Mouse (Mus musculus): ENCODE measurements around the gene Cmbl.
"Not testable (repeated sequence)": the region's sequence is repeated elsewhere in the genome, so short reads cannot be mapped to it uniquely, and the experiment has no call there.

The Cmbl gene

DNA sequence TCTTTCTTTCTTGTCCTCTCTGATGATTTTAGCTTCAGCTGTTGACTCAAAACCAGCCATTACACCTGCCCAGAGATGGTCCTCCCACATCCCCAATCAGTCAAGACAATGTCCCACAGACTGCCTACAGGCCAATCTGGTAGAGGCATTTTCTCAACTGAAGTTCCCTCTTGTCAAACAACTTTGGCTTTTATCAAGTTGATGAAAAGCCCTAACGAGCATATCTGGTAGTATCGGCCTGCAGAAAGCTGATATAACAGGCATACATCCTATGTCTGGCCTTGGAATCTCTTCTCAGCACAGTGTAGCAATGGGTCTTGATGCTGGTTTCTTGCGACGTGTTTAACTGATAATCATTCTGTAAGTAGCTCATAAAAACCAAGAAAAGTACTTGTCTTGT, 8.1 kb downstream of the Cmbl start:
- no peak for DNase-seq (ENCODE audit: extremely low read depth, insufficient read length, low spot score)

DNA sequence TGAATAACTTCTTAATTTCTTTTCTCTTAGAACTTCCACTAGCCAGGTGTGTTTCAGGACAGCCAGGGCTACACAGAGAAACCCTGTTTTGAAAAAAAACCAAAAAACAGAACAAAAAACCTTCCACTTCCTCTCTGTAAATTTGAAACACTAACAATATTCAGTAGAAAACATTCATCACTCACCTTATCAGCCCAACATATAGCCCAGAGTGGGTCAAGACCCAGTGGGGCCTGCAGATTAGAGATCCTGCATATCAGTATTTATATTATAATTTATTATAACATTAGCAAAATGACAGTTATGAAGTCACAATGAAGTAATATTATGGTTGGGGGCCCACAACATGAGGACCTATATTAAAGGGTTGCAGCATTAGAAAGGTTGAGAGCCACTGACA, 8.5 kb downstream of the Cmbl start:
- DNase-seq (ENCODE audit: extremely low read depth, insufficient read length, low spot score): no peak

DNA sequence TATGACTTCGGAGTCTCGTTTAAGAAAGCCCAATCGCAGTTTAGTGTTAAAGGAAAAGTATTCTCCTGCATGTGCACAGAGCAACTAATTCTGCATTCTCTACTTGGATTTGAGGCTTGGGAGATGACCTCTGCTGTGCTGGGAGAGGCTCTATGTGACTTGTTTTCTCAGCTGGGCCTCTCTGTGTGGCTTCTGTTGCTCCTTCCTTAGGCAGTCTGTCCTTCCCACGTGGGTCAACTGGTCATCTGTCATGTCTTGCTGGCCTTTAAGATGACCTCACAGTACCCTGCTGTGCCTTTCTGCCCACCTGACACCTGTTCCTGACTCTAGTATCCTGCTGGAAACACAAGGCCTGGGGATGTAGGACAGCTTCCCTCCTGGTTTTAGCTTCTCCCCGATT, 10.9 kb downstream of the Cmbl start:
- DNase-seq (ENCODE audit: extremely low read depth, insufficient read length, low spot score): no peak

DNA sequence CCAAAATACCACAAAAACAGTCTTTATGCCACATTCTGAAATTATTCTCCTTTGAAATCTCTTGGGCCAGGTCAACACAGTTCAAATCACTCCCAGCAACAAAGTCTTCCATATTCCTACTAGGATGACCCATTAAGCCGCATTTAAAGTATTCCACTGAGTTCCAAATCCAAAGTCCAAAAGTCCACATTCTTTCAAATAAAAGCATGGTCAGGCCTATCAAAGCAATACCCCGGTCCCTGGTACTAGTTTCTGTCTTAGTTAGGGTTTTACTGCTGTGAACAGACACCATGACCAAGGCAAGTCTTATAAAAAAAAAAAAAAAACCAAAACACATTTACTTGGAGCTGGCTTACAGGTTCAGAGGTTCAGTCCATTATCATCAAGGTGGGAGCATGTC, 15.9 kb downstream of the Cmbl start:
- DNase-seq (ENCODE audit: extremely low read depth, insufficient read length, low spot score): not testable (repeated sequence)

DNA sequence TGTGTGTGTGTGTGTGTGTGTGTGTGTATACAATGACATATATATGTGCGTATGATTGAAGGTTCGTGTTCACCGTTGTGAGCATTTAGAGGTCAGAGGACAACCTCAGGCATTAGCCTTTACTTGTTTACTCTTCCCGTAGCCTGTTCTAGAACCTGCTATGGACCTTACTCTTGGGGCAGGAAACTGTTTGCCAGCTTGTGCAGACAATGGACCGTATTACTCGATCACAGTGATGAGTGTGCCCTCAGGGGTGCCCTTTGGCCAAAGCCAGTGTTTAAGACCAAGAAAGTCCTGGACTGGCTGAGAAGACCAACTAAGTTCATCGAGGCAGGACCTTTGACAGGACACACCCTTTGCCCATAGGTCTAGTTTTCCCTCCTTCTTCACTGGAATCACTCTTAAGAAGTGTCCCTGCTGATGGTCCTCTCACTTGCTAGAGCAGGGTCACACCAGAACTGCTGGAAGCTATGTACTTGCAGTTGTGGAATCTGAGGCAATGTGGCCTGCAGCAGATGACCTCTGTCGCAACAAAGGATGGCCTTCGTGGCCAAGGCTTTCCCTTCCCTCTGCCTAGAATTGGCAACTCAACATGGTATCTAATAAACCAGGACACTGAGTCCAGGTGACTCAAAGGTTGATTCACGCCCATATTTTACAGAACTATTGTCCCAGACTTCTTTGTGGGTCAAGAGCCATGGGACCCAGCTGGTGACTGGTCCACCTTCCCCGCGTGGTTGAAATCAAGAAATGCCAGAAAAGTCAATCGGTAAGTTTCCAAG, 18.3 kb downstream of the Cmbl start:
- no peak for DNase-seq (ENCODE audit: extremely low read depth, insufficient read length, low spot score)

DNA sequence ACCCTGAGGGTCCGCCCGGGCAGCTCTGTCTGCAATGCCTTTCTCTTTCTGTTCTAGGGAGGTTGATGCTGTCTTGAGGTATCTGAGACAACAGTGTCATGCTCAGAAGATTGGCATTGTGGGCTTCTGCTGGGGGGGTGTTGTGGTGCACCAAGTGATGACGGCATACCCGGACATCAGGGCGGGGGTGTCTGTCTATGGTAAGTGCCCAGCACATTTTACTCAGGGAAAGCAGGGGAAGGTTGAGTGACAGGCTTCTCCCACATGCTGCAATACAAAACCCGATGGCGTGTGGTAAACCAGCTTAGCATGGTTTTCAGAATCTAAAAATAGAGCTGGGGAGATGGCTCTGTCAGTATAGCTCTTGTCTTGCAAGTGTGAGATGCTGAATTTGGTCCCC, 20.0 kb downstream of the Cmbl start:
- DNase-seq (ENCODE audit: extremely low read depth, insufficient read length, low spot score): no peak

DNA sequence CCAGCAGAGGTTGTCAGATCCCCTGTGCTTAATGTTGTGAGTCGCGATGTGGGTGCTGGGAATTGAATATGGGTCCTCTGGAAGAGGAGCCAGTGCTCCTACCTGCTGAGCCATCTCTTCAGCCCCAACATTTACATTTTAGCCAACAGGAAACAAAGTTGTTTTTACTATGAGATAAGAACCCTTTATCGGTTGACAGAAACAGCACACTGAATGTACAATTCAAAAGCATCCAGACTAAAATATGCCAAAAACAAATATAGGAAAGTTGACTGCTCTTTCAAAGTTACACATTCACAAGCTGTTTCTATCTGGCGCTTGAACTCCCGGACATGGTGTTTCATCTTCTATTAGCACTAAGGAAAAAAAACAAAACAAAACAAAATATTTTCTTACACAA, 20.9 kb downstream of the Cmbl start:
- no peak for DNase-seq (ENCODE audit: extremely low read depth, insufficient read length, low spot score)

DNA sequence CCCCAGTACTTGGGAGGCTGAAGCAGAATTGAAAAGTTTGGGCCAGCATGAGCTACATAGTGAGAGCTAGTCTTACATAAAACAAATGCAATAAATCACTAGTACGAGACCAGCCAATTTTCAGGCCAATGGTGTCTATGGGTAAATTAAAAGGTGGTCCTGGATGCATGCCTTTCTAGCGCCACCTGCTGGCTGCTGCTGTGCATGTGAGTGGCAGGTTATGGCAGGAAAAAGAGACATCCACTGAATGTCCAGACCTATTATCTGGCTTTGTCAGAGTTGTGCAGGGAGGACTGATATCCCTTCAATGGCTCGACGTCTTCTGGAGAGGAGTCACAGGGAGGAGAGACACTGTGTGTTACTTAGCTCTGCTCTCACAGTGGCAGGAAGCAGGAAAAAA, 21.3 kb downstream of the Cmbl start:
- peak; percentile 29 for DNase-seq (ENCODE audit: extremely low read depth, insufficient read length, low spot score)

DNA sequence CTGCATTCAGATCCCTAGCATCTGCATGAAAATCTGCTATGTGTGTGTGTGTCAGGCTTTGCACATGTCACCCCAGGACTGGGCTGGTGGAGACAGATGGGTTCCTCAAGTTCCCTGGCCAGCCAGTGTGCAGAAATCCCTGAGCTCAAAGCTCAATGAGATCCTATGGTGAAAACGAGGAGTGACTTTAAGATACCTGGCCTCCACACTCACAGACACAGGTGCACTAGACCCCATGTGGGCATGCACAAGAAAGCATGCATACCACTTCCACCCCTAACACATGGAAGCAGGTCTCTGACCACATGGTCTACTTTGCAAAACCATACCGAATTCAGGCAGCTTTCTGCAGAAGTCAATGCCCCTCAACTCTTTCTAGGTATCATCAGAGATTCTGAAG, 22.6 kb downstream of the Cmbl start:
- no peak for DNase-seq (ENCODE audit: extremely low read depth, insufficient read length, low spot score)

DNA sequence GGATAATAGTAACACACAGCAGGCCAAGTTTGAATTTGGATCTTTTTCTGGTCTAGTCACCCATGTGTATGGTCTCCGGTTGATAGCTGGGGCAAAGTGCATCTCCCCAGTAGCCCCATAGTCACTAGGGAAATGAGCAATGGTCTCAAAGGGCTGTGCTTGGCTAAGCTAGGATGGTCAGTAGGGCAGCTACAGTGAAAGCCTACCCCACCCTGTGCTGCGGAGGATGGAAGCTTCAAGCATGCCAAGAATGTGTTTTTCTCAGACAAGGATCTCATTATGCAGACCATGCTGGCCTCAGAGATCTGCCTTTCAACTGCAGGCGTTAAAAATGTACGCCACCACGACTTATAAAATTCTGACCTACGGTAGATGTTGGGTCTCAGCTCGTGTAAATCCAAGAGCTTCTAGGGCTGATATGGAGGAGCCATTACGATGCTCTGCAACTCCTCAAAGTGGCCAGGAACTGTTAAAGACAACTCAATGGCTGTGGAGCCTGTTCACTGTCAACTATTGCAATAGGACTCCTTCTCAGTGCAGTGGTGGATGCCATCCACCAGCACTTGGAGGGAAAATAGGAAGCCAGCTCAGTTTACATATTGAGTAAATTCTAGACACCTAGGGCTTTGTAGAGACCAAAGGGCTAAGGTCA, 23.9 kb downstream of the Cmbl start:
- DNase-seq (ENCODE audit: extremely low read depth, insufficient read length, low spot score): no peak

DNA sequence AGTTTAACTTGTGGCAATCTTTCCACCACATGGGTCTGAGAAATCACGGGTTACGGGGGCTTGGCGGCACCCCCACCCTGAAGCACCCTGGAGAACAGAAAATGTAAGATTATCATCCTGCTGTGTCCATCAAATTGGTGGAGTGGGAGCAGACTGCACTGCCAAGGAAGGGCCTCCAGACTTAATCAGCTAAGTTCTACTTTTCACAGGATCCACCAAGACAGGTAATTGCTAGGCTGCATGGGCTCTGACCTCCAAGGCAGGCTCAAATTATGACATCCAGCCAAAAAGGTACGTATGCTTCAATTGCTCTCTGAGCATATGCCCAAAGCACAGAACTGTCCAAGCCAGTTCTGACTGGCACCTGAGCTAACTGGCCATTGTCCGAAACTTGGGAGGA, 25.0 kb downstream of the Cmbl start:
- no peak for DNase-seq (ENCODE audit: extremely low read depth, insufficient read length, low spot score)

DNA sequence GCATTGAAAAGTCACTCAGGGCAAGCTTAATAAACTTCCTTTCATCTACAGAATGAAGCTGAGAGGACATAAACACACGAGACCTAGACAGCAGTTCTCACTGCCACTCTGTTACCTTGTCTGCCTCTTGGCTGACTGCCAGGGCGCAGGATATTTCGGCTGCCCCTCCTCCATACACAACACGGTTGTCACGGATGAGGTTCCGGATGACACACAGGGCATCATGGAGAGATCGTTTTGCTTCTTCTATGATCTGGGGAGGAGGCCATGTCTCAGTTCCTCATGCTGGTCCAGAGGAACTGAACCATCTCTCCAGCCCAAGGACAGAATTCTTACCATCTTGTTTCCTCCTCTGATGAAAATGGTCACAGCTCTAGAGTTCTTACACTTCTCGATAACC, 27.3 kb downstream of the Cmbl start:
- no peak for DNase-seq (ENCODE audit: extremely low read depth, insufficient read length, low spot score)

DNA sequence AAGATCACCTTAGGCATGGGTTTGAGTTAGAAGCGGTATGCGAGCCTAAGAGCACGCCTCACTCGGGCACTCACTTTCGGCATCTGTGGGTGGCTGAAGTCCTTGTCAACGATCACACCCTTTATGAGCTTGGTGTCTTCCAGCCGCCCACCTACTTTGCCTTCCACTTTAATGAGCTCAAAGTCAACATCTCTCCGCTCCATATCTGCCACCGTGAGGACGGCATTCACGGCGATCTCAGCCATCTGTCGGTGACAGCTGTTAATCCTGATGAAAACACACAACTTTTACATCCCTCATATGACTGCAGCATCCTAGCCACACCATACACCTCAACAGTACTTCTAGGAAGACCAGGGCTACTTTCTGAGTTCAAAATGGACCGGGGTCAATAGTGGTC, 29.1 kb downstream of the Cmbl start:
- no peak for DNase-seq (ENCODE audit: extremely low read depth, insufficient read length, low spot score)

DNA sequence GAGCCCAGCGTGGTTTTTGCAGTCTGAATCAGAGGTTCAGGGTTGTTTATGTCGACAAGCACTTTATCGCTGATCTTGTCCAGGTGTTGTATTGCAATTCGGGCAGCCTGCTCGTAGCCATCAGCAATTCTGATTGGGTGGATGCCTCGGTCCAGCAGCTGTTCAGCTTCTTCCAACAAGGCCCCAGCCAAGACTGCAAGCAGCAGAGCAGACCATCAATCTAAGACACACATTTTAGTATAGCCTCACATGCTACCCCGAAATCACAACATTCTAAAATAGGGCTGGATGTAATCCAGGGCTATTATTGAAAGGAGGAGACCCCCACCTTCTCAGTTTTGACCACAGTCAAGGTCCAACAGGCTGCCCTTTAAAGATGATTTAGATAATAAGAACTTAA, 30.5 kb downstream of the Cmbl start:
- DNase-seq (ENCODE audit: extremely low read depth, insufficient read length, low spot score): no peak

DNA sequence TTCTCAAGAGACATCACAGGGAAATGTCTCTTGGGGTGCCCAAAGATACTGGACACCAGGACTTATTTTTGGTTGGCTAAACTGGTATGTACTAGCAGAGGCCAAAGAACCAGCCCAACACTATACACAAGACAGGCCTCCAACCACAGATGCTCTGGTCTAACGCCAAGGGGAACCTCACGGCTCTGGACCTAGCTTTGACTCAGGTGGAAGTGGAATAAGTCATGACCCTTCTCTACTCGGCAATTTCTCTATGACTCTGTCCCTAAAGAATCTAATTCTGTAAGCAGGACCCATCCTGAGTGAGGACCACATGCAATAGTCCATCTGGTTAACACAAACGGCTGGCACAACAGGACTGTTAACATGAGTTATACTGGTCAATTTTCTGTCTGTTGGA, 34.6 kb downstream of the Cmbl start:
- no peak for DNase-seq (ENCODE audit: extremely low read depth, insufficient read length, low spot score)

DNA sequence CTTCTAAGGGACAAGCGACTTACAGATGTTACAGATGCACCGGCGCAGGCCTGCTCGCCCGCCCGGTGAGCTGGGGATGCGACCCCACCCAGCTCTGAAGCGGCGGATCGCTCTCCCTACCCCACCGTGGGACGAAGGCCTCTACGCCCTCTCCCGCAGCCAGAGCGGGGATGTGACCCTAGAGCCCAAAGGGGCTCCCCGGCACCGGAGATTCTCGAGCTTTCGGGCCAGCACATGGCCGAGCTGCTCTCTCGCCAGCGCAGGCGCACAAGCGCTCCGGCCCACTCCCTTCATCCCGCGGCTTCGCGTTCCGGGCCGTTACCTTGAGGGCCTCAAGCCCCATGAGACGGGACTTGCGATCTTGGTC, 36.1 kb downstream of the Cmbl start:
- no peak for DNase-seq (ENCODE audit: extremely low read depth, insufficient read length, low spot score)

DNA sequence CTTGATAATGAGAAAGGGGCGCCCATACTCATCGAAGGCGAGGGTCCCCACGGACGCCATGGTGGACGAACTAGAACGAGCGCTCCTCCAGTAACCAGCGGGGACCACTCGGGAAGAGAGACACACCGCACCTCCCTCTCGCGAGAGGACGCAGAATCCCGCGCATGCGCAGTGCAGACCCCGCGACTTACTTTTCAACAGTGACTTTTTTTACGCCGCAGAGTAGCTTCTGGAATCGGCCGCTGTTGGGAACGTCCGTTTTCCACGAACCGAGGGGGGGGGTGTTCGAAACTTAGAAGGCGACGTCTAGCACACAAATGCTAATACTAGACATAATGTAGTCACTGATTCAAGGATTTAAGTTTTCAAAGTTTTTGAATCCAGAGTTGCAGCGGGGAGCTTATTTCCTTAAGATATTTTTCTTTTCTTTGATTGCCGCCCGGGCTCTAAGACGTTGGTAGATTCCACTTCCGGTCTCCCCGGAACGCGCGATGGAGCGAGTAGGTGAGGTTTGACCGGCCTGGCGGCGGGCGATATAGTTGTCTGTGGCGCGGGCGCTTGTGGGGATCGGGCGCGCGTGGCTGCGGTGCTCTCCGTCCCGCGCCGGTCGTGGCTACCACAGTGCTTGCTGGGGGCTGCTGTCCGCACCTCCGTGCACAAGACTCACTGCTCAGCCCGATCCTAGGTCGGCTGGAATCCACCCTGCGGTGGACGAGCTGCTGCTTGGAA, 36.6 kb downstream of the Cmbl start, which contains the start of the genes Cct5 and Fam173b:
TSS of gene Cct5 (minus strand) at position 159 of the 729 bp plus-strand sequence.
TSS of gene Fam173b (plus strand) at position 207 of the 729 bp plus-strand sequence.
- peak; percentile 96 for DNase-seq (ENCODE audit: extremely low read depth, insufficient read length, low spot score)

DNA sequence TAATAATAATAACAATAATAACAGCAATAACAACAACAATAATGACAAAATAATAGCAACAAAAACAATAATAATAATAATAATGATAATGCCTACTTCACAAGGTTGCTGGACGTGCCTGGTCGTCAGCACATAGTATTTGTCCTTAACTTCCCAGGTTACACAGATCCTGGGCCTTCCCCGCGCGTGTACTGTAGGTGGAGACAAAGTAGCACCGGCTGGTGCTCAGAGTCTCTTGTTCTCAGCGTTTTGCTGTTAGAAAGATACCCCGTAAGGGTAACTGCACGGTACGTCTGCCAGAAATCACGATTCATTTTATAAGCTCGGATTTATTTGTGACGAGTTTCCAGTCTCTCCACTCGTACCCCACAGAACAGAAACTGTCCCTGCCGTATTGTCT, 37.2 kb downstream of the Cmbl start:
- DNase-seq (ENCODE audit: extremely low read depth, insufficient read length, low spot score): no peak

DNA sequence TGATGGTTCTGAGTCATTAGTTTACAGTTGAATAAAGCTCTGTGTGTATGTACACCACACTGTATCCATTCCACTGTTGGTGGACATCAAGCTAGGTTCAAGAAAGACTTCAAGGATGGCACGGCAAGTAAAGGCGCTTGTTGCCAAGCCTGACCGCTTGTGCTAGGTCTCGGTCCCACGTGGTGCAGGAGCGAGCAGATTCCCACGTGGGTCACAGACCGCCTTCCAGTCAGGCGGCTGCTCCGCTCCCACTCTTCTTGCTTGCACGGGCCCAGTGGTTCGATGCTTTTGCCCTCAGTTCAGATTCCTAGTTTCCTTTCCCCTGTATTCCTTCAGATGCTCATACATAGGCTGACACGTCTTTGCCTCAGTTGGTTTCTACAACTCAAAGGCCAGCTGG, 37.9 kb downstream of the Cmbl start:
- no peak for DNase-seq (ENCODE audit: extremely low read depth, insufficient read length, low spot score)

DNA sequence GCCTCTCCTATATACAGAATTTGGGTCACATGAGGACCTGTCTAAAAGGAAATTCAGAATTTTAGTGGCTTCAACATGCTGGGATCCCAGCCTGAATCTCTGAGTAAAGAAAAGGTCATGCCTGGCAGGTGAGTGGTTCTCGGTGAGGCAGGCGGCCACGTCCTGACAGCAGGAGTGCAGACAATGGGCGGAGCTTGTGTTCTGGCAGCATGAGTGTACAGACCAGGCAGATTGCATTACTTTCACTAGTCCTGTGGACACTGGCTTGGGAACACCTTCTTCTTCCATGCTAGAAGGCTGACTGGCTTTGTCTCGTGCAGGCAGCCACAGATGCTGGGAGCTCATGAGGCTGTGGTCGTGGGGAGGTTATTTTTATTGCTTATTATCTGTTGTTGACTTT, 41.6 kb downstream of the Cmbl start:
- DNase-seq (ENCODE audit: extremely low read depth, insufficient read length, low spot score): no peak

DNA sequence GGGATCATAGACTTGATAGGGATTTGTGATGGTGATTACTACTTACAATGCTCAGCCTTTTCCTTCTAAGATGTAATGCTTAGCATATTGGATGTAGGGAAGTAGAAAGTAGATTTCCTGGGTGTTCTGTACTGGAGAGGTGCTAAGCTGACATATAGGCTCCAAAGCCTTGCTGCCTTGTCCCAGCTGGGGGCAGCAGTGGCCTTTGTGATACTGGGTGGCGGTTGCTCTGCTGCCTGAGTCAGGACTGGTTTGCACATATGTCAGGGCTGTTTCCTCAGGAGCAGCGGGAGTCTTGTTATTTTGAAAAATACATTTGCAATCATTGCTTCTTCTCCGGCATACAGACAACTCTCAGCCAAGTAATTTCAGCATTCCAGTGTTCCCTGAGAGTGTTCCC, 45.8 kb downstream of the Cmbl start:
- no peak for DNase-seq (ENCODE audit: extremely low read depth, insufficient read length, low spot score)

DNA sequence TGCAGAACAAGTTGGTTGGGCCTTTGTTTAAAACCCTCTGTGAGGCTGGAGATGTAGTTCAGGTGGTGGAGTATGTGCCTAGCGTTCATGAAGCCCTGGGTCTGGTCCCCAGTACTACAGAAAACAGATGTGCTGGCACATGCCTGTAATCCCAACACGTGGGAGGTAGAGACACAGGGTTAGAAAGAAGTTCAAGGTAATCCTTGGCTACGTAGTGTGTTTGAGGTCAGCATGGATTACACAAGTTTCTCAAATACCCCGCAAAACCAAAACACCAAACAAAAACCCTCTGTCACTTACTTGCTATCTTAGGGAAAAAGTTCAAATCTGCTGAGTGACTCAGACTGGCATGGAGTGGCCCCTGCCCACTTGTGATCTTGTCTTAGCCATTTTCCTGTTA, 46.8 kb downstream of the Cmbl start:
- DNase-seq (ENCODE audit: extremely low read depth, insufficient read length, low spot score): no peak

All from 3134 (cell line).